Mouse (Mus musculus) frontal cortex, adult 2 months (tissue): Measurements from ENCODE around the gene Zmym5. TPM values are rescaled to one million over a fixed set of nuclear protein-coding genes. Genes with fewer than 3 reads are reported as not detected.
"Not testable (repeated sequence)": the region's sequence is repeated elsewhere in the genome, so short reads cannot be mapped to it uniquely, and the experiment has no call there.

Source experiments
- DNase-seq, 2 experiments: peaks; one replicate each; pipeline ENCODE4 v3.0.0; 2022; ENCODE audit warnings: low spot score in 1 of 2; ENCODE audit errors: extremely low spot score in 1 of 2
- polyA plus RNA-seq: library from polyadenylated mRNA; depleted of rRNA; stranded (reverse); fragments of >200 nt; gene quantifications from 2 replicates; pipeline ENCODE4 v1.2.3, GENCODE M21; 2012; rRNA removed

Zmym5 gene
- polyA plus RNA-seq, 1 experiment: 30.9 TPM

DNA sequence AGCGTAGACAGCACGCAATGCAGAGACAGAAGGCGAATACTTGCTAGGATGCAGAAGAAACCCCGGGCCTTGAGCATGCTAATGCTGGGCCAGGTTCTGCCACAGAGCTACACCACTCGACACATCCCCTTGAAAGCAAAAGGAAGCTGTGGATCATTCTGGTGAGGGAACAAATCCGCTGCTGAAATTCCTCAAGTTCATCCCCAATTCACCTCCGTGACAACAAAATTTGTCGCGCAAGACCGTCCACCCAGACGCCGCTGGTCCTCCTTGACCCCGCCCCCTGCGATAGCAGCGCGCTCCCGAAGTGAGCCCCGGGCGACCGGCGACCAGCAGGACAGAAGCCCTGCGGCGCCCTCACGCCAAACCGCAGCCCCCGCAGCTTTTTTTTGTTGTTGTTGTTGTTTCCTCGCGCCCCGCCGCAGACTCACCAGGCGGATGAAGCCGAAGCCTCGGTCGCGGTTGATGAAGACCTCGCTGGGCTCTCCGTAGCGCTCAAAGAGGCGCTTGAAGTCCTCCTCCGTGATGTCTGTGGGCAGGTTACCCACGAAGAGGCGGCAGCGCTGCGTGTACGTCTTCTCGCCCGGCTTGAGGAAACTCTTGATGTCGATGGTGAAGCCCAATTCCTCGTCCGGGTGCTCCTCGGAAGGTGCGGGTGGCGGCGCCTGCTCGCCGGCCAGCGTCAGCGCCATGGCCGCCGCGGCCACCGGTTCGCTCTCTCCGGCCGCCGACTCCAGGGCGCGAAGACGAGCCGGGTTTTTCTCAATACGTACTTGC is 34.0 kb downstream of the Zmym5 start:
- DNase-seq: peak; percentile 28 to 59

DNA sequence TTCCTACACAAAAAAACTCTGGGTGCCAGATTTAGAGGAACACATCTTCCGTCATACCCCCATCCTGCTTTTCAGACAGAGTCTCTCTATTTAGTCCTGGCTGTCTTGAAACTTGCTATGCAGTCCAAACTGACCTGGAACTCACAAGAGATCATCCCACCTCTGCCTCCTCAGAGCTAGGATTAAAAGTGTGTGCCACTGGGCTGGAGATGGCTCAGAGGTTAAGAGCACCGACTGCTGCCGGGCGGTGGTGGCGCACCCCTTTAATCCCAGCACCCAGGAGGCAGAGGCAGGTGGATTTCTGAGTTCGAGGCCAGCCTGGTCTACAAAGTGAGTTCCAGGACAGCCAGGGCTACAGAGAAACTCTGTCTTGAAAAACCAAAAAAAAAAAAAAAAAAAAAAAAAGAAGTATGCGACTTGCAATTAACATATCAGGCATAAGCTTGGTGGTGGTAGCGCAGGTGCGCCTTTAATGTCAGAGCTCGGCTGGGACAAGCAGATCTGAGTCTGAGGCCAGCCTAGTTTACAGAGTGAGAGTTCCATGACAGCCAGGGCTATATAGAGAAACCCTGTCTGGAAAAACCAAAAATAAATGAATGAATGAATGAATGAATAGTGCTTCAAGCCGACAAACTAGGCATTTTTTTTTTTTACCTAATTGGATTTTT is 34.8 kb downstream of the Zmym5 start:
- no peak for DNase-seq

DNA sequence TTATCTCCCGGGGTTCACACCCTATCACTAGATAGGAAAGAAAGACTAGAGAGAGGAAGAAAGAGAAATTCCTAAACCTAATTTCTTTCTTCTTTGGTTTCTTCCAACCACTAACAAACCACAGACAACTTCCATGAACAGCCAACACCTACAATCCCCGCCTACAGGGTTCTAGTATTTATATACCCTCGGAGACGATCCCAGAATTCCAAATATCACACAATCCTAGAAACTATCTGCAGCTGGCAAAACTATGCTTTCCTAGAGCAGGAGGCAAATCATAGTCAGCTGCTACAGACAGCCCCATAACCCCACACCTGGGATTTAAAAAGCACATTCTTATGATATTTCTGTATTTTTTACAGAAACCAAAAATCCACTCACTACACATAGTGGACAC is 36.1 kb downstream of the Zmym5 start:
- DNase-seq: peak in 1 of 2 experiments; percentile 50

DNA sequence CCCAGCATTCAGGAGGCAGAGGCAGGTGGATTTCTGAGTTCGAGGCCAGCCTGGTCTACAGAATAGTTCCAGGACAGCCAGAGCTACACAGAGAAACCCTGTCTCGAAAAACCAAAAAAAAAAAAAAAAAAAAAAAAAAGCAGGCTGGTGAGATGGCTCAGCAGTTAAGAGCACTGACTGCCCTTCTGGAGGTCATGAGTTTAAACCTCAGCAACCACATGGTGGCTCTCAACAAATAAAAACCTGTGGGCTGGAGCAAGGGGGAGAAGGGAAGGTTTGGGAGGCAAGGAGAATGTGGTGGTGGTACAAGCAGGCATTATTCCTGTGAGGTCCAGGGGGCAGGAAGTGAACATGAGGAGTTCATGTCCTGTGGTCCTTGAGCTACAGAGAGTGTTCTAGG is 45.1 kb downstream of the Zmym5 start:
- not testable (repeated sequence) for DNase-seq

DNA sequence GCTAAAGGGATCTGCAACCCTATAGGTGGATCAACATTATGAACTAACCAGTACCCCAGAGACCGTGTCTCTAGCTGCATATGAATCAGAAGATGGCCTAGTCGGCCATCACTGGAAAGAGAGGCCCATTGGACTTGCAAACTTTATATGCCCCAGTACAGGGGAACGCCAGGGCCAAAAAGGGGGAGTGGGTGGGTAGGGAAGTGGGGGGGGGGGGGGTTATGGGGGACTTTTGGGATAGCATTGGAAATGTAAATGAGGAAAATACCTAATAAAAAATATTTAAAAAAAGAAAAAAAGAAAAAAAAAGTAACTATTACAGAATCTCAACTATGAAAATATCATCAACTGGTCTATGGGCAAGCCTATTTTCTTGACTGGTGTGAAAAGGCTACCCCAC is 46.4 kb downstream of the Zmym5 start:
- not testable (repeated sequence) for DNase-seq

DNA sequence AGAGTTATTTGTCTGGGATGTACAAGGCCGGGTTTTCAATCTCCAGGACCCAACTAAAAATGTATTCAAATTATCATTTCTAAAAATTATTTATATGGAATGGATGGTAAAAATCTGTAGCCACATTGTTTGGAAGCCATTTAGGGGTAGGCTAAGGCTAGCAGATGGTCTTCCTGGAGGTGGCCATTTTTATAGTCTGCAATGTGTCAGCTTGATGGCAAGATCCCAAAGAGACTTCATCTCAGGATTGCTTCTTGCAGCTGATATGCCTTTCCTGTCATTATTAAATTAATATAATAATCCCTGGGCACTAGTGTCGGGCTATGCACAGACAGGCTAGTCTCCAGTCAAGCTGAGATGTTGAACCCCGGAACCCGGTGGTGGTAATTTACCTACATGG is 60.2 kb downstream of the Zmym5 start:
- DNase-seq: no peak

Other genes with a start within 250 kb of the Zmym5 start
- gene Cenpj, start 236.3 kb downstream of the Zmym5 start, polyA plus RNA-seq: 3.1 and 3.4 TPM in 2 replicates
- gene Parp4, start 236.1 kb downstream of the Zmym5 start, polyA plus RNA-seq: 7.0 and 7.4 TPM in 2 replicates
- gene Mphosph8, start 143.5 kb downstream of the Zmym5 start, polyA plus RNA-seq: 36.7 and 37.5 TPM in 2 replicates
- gene Pspc1, start 33.4 kb downstream of the Zmym5 start, polyA plus RNA-seq: 34.2 and 39.0 TPM in 2 replicates
- 38.6 and 45.5 TPM in 2 replicates for gene Zmym2, start 74.9 kb upstream of the Zmym5 start, polyA plus RNA-seq
- gene Gja3, start 246.4 kb upstream of the Zmym5 start, polyA plus RNA-seq: 0.15 and 0.18 TPM in 2 replicates